Mouse (Mus musculus) spleen, adult 18-20 months (tissue): ENCODE measurements around the gene Unc45a.
A peak's percentile ranks its signal among the peaks of the same experiment; 100 is the strongest.

ENCODE experiments used
- DNase-seq, 2 experiments: peaks; one replicate each; pipeline ENCODE4 v3.0.0; 2022; ENCODE audit warnings: mixed read lengths in 2 of 2

The Unc45a gene

DNA sequence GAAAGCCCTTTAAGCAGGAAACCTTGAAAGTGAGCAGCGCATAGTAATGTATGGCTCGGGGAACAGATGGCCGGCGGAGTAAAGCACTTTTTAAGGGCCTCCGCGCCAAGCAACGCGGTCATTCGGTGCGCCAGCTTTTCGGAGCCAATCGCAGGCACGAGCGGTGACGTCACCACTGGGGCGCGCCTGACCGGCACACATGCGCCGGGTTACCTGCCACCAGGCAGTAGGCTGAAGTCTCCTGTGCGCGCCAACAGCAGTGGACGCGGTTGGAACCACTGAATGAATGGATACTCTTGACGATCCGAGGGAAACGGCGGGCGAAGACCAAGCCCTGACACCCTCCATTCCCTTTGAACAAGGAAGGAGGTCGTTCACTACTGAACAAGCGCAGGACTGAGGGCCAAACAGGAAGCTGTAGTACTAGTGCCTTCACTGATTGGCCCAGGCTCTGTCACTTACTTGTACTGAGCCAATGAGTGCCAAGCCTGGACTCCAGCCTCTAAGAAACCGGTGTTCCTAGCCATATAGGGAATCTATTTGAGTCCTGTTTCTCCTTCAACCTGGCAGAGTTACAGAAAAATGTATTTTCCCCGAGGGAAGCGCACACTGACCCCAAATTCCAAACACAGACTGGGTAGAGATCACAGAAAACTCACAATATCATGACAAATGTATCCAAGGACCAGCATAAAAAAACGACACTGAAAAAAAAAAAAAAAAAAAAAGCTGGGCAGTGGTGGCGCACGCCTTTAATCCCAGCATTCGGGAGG, 16.6 kb downstream of the Unc45a start, which contains the start of gene Rccd1:
Gene Rccd1, minus strand, starts transcription at position 412 of the 773 bp plus-strand sequence.
- DNase-seq: peak; percentile 84 to 94

DNA sequence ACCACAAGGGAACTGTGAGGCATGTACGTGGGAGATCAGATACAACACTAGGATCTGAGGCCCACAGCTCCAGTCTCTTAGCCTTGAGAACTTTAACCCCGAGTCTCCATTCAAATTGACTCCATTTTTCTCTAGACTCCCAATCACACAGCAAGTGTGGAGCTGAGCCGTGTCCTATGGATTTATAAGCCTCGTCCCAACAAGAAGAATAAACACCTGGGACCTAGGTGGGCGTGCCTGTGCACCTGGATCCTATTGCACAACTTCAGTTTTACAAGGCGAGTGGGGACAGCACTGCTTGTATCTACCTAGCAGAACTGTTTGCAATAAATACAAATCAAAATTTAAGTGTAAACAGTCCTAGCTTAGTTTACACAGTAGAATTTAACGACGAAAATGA, 17.5 kb downstream of the Unc45a start:
- DNase-seq: no peak

DNA sequence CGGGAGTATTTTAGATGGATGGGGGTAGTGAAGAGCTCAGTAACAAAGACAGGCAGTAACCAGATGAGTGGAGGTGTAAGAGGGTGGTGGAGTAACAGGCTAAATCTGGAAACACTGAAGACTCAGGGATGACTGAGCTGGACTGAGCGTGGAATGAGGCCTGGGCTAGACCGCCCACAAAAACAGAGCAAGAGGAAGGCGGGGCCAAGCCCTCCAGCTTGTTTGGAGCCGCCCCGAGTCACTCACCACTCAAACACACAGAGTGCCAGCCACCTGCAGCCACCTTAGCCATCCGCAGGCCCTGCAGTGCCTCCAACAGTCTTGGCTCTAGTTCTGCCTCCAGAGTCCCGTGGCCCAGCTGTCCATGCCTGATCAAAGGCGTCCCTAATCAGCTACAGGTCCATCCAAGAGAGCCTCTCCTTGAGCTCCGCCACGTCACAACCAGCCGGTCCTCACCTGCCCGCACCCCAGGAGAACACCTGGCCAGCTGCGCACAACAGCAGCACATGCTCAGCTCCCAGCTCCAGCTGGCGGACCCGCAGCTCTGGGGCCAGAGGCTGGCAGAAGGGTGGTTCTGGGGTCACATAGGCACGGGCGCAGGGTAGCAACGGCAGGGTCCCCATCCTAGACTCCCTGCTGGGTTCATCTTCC, 20.8 kb downstream of the Unc45a start:
- DNase-seq: no peak

DNA sequence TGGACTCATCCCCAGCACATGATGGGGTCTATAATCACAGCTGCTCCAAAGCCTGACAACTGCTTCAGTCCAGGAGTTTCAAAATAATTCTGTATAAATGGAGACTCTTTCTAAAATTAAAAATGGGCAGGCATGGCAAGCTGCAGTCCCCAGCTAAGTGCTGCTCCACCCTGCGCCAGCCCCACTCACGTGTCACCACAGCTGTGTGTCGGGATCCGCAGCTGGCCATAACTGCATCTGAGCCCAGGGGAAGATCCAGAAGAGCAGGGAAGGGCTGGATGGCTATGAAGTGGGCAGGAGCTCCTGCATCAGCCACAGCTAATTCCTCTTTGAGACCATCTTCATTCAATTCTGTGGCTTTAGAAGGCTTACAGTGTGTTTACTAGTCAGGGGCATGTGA, 22.1 kb downstream of the Unc45a start:
- no peak for DNase-seq

DNA sequence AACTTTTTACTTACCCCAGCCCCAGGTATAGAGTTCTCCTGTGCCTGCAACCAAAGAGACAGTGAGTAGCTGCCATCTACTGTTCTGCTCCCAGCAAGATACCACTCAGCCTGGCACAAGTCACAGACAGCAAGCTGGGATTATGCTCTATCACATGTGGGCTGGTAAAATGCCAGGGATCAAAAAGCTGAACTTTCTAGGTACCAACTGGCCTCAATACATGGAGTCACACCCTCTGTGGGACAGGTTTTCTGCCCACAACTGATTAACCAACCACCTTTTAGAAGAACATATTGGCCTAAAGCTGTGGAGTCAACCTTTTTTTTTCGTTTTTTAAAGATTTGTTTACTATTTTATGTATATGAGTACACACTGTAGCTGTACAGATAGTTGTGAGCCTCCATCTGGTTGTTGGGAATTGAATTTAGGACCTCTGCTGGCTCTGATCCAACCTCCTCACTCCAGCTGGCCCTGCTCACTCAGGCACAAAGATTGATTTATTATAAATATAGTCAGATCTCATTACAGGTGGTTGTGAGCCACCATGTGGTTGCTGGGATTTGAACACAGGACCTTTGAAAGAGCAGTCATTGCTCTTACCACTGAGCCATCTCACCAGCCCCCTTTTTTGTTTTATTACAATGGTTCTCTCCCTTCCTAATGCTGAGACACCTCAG, 23.2 kb downstream of the Unc45a start:
- no peak for DNase-seq

DNA sequence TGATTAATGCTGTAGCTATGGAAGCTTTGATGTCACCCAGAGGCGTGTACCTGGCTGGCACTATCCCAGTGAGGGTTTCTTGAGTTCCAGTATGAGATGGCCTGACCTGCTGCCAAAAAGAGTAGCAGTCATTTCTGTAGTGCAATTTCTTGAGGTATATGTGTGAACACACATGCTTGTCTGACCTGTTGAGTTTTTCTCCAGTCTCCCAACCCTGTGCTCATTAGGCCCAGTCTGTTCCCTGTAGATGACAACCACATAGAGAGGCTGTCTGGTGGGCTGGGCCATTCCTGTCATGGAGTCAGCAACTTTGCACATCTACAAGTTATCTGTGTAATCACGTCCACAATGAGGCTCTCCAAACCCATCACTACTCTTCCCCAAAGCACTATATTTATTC, 25.1 kb downstream of the Unc45a start:
- no peak for DNase-seq

DNA sequence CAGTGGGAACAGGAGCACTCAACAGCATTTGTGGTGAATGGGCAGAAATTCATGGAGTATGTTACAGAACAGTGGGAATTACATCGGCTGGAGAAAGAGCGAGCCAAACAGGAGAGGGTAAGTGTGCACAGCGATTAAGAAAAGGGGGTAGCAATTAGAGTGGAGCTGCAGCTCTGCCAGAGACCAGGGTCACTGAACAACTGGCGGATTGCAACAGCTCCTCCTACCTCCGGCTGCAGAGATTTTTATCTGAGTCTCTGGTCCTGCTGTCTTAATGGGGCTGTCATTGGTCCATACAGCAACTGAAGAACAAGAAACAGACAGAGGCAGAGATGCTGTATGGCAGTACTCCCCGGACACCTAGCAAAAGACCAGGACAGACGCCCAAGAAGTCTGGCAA, 30.0 kb downstream of the Unc45a start:
- no peak for DNase-seq

DNA sequence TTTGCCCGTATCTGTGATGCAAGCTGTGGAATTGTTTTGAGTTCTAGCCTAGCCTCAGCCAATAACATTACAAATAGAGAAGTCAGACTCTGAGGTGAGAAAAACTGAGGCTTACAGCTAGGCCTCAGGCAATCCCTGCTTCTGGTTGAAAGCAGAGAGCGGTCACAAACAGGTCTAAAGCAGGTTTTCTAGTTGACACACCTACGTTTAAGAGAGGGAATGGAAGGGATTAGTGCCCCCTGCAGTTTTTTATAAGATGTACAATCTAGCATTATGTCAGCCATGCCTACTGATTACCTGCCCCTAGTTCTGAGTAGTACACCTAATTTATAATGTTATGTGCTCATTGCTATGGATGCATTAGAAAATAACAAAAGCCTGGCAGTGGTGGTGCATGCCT, 33.0 kb downstream of the Unc45a start:
- DNase-seq: no peak

DNA sequence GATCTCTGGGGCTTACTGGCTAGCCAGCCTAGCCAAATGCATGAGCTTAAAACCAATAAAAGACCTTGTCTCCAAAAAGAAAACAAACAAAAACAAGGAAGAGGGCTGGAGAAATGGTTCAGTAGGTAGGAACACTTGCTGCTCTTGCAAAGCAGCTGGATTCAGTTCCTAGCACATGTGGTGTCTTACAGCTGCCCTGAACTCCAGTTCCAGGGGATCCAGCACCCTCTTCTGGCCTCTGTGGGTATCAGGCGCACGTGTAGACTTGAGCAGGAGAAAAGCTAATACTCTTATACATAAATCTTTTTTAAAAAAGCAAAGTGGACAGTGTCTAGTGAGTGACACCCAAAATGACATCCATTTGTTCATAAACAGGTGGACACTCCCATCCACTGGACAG, 39.3 kb downstream of the Unc45a start:
- DNase-seq: no peak

DNA sequence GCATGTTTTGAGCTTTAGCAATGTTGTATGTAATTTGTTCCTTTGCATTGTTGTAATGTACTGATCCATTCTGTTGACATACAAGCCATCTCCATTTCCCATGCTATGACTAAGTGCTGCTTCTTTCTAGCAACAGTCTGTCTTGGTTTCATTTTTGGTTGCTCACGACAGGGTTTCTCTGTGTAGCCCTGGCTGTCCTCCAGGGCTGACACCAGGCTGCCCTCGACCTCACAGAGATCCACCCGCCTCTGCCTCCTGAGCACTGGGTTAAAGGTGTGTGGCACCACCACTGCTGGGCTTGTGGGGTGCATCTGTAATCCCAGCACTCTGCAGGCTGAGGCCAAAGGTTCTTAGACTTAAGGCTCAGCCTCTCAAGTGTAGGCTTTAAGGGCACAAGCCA, 41.2 kb downstream of the Unc45a start:
- DNase-seq: no peak

DNA sequence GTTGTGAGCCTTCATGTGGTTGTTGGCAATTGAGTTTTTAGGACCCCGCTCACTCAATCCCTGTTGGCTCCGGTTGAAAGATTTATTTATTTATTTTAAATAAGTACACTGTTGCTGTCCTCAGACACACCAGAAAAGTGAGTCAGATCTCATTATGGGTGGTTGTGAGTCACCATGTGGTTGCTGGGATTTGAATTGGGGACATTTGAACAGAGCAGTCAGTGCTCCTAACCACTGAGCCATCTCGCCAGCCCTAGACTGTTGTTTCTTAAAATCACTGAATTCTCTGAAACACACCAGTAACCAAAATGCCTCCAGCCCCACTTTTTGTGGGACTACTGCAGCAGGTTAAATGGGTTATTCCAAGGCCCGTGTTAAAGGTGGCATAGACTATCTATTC, 42.1 kb downstream of the Unc45a start:
- no peak for DNase-seq

DNA sequence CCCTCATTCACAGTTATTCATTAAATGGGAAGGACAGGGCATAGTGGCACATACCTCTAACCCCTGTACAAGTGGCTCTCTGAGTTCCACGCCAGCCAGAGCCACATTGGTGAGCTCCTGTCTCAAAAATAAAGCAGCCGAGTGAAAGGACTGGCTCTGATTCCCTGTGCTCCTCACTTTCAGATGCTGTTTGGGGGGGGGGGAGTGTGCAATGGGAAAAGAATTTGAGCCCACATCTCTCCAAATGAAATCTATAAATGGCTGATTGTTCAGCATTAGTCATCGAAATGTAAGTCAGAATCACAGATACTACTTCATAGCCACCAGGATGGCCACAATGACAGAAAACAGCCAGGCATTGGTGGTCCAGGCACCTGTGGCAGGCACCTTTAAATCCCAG, 43.8 kb downstream of the Unc45a start:
- DNase-seq: no peak

DNA sequence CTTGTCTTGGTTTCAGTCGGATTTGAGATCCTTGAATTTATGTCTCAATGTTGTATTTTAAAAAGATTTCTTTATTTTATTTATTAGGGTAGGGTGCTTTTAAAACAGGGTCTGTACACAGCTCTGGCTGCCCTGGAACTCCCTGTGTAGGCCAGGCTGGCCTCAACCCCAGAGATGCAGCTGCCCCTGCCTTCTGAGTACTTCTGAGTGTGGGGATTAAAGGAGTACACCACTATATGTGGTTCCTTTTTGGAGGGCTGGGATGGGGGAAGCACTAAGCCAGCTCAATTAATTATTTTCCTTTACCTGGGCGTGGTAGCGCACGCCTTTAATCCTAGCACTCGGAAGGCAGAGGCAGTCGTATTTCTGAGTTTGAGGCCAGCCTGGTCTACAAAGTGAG, 44.3 kb downstream of the Unc45a start:
- DNase-seq: no peak

DNA sequence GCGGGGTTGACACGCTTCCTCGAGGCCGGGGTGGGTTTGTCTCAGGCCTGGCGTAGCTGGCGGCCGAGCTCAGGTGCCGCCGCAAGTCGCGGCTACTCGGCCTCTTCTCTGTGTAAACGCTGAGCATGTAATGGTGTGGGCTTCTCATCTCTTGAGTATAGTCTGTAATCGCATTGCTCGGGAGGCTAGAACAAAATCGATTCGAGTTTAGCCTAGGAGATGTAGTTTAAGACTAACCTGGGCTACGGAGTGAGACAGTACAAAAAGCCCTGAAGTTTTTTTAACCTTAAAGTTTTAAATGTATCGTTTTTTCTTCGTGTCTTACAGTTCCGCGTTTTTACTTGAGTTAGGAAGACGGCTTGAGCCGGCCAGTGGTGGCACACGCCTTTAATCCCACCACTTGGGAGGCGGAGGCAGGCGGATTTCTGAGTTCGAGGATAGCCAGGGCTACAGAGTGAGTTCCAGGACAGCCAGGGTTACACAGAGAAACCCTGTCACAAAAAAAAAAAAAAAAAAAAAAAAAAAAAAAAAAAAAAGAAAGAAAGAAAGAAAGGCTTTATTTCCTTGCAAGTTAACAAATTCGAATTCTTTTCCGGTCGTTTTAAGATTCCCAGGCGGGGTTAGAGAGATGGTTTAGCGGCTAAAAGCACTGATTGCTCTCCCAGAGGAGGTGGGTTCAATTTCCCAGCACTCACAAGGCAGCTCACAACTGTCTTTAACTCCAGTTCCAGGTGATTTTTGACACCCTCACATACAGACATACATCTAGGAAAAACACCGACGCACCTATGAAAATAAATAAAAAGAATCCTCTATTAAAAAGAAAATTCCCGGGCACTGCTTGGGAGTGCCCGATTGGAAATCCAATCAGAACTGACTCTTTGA, 45.8 kb downstream of the Unc45a start:
- DNase-seq: no peak

DNA sequence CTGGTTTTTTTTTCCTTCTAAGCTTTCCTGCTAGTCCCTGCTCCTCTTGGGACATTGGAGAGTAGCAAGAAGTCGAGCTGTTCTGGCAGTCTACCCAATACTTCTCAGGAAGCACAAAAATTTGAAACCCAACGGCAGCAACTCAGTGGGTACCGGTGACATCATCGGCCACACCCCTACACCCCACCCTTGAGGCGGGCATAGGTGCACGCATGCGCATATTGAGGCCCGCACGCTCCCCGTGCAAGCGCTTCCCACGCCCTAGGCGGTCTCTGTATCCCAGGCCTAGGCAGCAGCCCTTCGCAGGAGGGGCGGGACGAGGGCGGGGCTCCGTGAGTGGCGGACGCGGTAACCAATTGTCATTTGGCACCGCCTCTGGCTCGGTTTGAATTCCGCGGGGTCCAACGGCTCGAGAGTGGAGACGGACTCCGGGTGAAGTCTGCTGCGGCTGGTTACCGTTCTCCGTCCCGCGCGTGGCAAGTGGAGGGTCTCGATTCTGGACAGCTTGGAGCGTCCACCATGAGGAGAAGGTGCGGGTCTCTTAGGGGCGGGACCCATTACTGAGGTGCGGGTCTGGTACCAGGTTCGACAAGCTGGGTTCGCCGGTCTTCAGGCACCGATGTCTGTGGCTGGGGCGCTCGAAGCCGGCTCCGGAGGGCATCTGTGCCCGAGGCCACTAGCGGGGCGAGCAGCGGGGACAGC, 46.6 kb downstream of the Unc45a start, which contains the start of gene Prc1:
Gene Prc1, plus strand, starts transcription at position 389 of the 702 bp plus-strand sequence.
- peak; percentile 96 to 98 for DNase-seq

DNA sequence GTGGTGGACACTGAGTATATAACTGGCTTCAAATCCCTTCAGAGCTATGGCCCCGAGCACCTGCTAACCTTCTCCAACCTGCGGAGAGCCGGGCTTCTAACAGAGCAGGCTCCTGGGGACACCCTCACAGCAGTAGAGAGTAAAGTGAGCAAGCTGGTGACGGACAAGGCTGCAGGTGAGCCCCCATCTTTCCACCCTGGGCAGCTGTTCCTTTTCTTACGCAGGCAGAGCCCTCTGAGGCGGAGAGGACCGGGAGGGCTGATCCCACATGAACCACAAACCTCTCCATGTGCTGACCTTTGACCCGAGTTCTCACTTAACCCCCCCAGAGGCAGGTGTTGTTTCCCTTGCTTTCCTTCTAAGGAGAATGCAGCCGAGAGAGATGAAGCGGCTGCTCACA, 53.1 kb downstream of the Unc45a start:
- no peak for DNase-seq

DNA sequence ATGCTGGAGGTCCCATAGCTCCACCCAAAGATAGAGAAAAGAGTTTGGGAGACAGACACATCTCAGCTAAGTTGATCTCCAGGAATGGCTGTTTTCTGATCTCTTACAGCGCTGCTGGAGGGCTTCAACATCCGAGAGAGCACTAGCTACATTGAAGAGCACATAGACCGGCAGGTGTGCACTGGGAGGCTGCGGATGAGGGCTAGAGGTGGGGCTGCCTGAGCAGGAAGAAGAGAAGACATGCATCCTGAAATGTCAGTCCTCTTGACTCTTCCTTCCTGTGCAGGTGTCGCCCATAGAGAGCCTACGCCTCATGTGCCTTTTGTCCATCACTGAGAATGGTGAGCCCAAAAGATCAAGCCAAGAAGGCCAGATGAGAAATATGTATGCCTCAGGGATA, 55.1 kb downstream of the Unc45a start:
- DNase-seq: no peak

DNA sequence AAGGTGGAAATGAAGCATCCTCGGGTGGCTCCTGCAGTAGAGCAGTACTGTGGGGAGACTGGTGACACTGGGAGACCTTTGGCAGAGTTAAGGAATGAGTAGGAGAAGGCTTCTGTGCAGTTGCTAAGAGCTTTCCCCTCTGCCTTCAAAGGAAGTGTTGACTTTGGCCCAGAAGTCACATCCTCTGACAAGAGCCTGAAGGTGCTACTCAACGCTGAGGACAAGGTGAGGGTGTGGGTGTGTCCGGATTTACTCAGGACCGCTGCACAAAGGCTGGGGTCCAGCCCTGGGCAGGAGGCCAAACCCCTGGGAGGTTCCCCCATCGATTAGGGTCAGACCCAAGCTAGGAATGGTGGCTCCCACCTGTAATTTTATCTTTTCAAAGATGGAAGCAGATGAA, 56.4 kb downstream of the Unc45a start:
- no peak for DNase-seq

DNA sequence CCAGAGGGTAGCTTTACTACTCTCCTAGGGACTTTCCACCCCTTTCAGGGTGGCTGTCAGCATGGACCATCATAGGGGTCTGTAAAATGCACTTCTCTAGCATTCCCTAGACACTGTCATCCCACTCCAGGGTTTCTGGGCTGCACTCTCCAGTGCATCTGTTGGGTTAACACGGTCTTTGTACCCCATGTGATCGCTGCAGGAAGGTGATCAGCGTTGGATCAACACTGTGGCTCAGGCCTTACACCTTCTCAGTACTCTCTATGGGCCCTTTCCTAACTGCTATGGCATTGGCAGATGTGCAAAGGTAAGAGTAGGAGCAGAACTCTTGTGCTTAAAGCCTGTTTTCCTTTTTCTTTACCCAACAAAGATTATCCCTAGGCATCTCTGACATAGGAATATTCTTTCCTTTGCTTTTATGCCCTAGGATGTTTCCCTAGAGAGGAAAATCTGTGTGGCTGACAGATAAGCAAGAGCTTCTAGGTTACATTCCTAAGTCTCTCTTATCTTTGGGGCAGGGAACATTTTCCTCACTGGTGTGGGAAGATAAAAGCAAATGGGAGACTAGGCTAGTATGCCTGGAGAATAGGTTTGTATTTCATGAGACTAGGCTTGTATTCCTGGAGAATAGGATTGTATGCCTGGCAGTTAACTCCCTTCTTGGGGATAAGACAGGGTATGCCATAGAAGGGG, 57.4 kb downstream of the Unc45a start:
- DNase-seq: no peak

DNA sequence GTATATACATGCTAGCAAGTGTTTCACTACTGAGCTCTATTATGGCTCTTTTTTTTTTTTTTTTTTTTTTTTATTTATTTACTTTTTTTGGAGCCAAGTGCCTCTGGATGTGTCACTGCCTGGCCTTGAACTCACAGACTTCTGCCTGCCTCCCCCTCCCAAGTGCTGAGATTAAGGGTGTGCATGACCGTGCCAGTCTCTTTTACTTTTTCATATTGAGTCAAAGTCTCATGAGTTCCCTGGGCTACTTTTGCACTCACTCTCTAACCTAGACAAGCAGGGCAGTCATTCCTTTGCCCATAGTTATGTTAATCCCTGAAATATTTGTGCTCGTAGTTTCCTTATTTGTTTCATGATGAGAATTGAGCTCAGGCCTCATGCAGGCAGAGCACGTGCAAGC, 59.2 kb downstream of the Unc45a start:
- DNase-seq: no peak

DNA sequence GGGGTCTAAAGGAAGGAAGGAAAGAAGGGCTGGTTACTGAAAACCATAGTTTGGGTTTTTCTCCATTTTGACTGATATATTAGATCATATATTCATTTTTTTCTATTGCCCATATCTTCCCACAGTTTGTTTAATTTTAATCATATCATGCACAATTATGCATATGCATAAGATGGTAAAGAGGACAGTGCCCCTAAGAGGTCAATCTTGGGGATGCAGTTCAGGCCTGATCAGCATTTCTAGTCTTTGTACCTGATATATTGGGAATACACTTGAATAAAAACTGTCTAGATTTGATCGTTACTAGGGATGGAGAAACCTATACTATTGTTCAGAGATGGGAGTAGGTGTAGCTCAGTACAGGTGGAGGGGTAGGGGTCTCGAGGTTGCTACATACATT, 59.8 kb downstream of the Unc45a start:
- no peak for DNase-seq

DNA sequence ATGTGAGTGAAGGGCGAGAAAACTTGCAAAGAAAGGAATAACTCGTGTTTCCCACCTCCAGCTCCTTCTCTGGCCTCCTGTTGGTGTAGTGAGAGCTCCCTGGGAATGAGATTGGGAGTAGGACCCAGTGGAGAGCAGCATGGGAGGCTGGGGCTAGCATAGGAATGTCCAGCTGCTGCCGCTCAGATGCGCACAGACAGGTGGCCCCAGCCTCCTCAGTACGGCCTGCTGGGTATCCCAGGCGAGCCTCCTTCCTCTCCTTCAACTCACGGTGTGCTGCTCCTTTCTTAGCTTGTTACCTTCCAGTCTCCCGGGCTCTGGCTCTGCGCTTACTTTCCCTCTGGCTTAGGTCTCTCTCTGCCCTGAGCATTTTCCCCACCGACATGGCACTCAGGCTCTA, 60.8 kb downstream of the Unc45a start:
- no peak for DNase-seq
